Mouse (Mus musculus): Measurements from ENCODE around the gene Khdc1c.

DNA sequence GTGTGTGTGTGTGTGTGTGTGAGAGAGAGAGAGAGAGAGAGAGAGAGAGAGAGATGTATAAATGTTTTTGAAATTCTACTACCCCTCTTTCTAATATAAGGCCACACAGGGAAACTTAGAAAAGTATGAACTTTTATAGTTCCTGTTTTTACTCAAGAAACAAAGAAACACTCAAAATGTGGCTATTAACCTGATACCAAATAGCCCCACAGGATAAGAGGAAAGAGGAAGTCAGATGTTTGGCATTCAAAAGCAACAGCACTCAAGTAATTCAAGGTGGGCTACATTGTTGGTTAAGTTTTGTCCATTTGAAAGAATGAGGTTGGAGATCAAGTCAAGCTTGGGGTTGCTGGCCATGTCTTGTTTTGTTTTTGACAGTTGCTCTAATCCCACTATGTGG lies 32.3 kb upstream of the Khdc1c start:
- TF ChIP-seq CTCF (IDR thresholded peaks at IDR 0.05; ENCODE audit: borderline replicate concordance, control insufficient read depth, extremely low read depth, insufficient read depth, low read length, poor library complexity) = no peak
- no peak for TF ChIP-seq POLR2A (IDR thresholded peaks at IDR 0.05; ENCODE audit: control insufficient read depth, extremely low read depth, insufficient read depth, low read length, poor library complexity)

Measured in thymus, adult 2 months (tissue).